Mouse (Mus musculus) lung, adult 18-20 months (tissue): ENCODE results near the gene Entpd1.
A peak's percentile ranks its signal among the peaks of the same experiment; 100 is the strongest.

Source experiments
- DNase-seq, 2 experiments: peaks; one replicate each; pipeline ENCODE4 v3.0.0; 2022; ENCODE audit warnings: mixed read lengths in 2 of 2

Gene Entpd1

GRCm38 (mm10) chr19:40667111-40667510, 54.9 kb downstream of the Entpd1 start:
- DNase-seq = no peak

- DNase-seq = no peak
Measured at GRCm38 (mm10) chr19:40675329-40675728, 63.2 kb downstream of the Entpd1 start.

- DNase-seq = no peak
Measured at GRCm38 (mm10) chr19:40678087-40678486, 65.9 kb downstream of the Entpd1 start.

GRCm38 (mm10) chr19:40678532-40679307, 66.6 kb downstream of the Entpd1 start:
- peak; percentile 80 to 87 for DNase-seq

GRCm38 (mm10) chr19:40679632-40680031, 67.5 kb downstream of the Entpd1 start:
- DNase-seq = no peak

- no peak for DNase-seq
Measured at GRCm38 (mm10) chr19:40684124-40684523, 72.0 kb downstream of the Entpd1 start.

- DNase-seq = no peak
Measured at GRCm38 (mm10) chr19:40684566-40684965, 72.4 kb downstream of the Entpd1 start.

GRCm38 (mm10) chr19:40687291-40687927, 75.2 kb downstream of the Entpd1 start:
- peak in 1 of 2 experiments; percentile 44 for DNase-seq

- DNase-seq = peak; percentile 56 to 69
Measured at GRCm38 (mm10) chr19:40693201-40693600, 81.0 kb downstream of the Entpd1 start.

- DNase-seq = no peak
Measured at GRCm38 (mm10) chr19:40696116-40696515, 84.0 kb downstream of the Entpd1 start.

GRCm38 (mm10) chr19:40698103-40698853, 86.1 kb downstream of the Entpd1 start:
- peak; percentile 71 to 82 for DNase-seq

- DNase-seq = no peak
Measured at GRCm38 (mm10) chr19:40699816-40700215, 87.7 kb downstream of the Entpd1 start.

GRCm38 (mm10) chr19:40702406-40702805, 90.2 kb downstream of the Entpd1 start:
- DNase-seq = peak in 1 of 2 experiments; percentile 29

GRCm38 (mm10) chr19:40712889-40713628, 100.9 kb downstream of the Entpd1 start:
- DNase-seq = no peak

GRCm38 (mm10) chr19:40714700-40715099, 102.5 kb downstream of the Entpd1 start:
- DNase-seq = no peak

- DNase-seq = no peak
Measured at GRCm38 (mm10) chr19:40716981-40717380, 104.8 kb downstream of the Entpd1 start.

GRCm38 (mm10) chr19:40719439-40720105, 107.4 kb downstream of the Entpd1 start:
- DNase-seq = no peak

GRCm38 (mm10) chr19:40720381-40720780, 108.2 kb downstream of the Entpd1 start:
- no peak for DNase-seq

GRCm38 (mm10) chr19:40722137-40723038, 110.2 kb downstream of the Entpd1 start:
- DNase-seq = peak; percentile 26 to 43

GRCm38 (mm10) chr19:40723516-40723915, 111.3 kb downstream of the Entpd1 start:
- no peak for DNase-seq

- no peak for DNase-seq
Measured at GRCm38 (mm10) chr19:40726148-40726547, 114.0 kb downstream of the Entpd1 start.
